Mouse (Mus musculus) liver, embryonic 12.5 days (tissue): Measurements from ENCODE around the gene Rdh1. TPM values are rescaled to one million over a fixed set of nuclear protein-coding genes. Genes with fewer than 3 reads are reported as not detected.
"Not testable (repeated sequence)": the region's sequence is repeated elsewhere in the genome, so short reads cannot be mapped to it uniquely, and the experiment has no call there.

Source experiments
- ATAC-seq: fragments of 200-750 bp; cut with Nextera tagmentation; 2 replicates; pipeline ENCODE4 v1.8.0; 2017; ENCODE audit warnings: moderate number of reproducible peaks, mild to moderate bottlenecking, moderate library complexity
- H3K27ac ChIP-seq: fragments of 300-500 bp; sonication (generic); 2 replicates; pipeline ENCODE4 v1.5.1; 2016; ENCODE audit warnings: mild to moderate bottlenecking
- H3K27me3 ChIP-seq: fragments of 300-500 bp; sonication (generic); replicated peaks from 2 replicates; pipeline ENCODE4 v1.6.1; 2016; ENCODE audit warnings: mild to moderate bottlenecking, moderate library complexity
- H3K36me3 ChIP-seq: fragments of 300-500 bp; sonication (generic); 2 replicates; pipeline ENCODE4 v1.6.1; 2016; ENCODE audit warnings: mild to moderate bottlenecking, moderate library complexity
- H3K4me1 ChIP-seq: fragments of 300-500 bp; sonication (generic); 2 replicates; pipeline ENCODE4 v1.6.1; 2016
- H3K4me2 ChIP-seq: fragments of 300-500 bp; sonication (generic); 2 replicates; pipeline ENCODE4 v1.6.1; 2016; ENCODE audit warnings: mild to moderate bottlenecking, moderate library complexity
- H3K4me3 ChIP-seq: fragments of 300-500 bp; sonication (generic); 2 replicates; pipeline ENCODE4 v1.5.1; 2016; ENCODE audit warnings: mild to moderate bottlenecking, moderate library complexity
- H3K9ac ChIP-seq: fragments of 300-500 bp; sonication (generic); 2 replicates; pipeline ENCODE4 v1.6.1; 2016; ENCODE audit warnings: mild to moderate bottlenecking, moderate library complexity
- H3K9me3 ChIP-seq: fragments of 300-500 bp; sonication (generic); replicated peaks from 2 replicates; pipeline ENCODE4 v1.6.1; 2016; ENCODE audit warnings: mild to moderate bottlenecking, moderate library complexity
- WGBS: fragments of 180-500 bp; shearing (Covaris S2); methylation state at CpG from one replicate; pipeline ENCODE4 v1.1.7; 2016; ENCODE audit not compliant: insufficient replicate concordance; 5-methylcytosine and 5-hydroxymethylcytosine counted together
- polyA plus RNA-seq: library from polyadenylated mRNA; unstranded; fragments of >200 nt; fragmentation: Nextera tagmentation; extraction: Ambion mirVana; gene quantifications from 2 replicates; pipeline ENCODE4 v1.2.1, GENCODE M21; 2016

Rdh1 gene
- polyA plus RNA-seq, 1 experiment from 2014 or later: 0.30 TPM

DNA sequence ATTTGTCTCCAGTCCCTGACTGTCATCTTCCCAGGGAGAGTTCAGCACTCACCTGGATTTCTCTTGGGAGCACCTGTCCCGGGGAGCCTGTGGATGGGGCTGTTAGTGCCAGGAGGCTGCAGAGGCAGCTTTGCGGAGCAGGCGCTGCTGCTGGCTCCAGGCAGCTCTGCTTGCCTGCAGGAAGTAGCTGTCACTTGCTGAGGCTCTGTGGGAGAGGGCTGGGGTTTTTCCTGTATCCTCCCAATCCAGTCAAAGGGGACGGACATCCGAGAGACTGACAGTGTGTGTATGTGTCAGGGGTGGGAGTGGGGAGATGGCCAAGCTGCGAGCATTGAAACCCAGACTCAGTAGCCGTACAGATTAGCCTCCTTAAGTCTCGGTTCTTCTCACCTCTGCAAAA, 8.0 kb upstream of the Rdh1 start, which contains the start of gene Gpr182:
Gene Gpr182, minus strand, starts transcription at position 185 of the 400 bp plus-strand sequence.
- Histone ChIP-seq H3K9me3 (no peaks in the 10 kb centered on the region), H3K4me3 (peak within 1 kb of the TSS; percentile 33), H3K4me2 (peak within 1 kb of the TSS; percentile 7), H3K4me1 (peaks cover 58% of the 10 kb centered on the region), H3K27me3 (0 out of 2 replicates have a peak, but pooled peaks cover 8% of the 10 kb centered on the region), H3K9ac (no peak within 1 kb of the TSS; the same call in 1 of the 2 replicates), H3K27ac (0 out of 2 replicates have a peak within 1 kb of the TSS, but pooled peaks have one; percentile 10), H3K36me3 (peaks cover 17% of the 10 kb centered on the region)
- ATAC-seq: 0 out of 2 replicates have a peak, but pooled peaks have one; percentile 29
- WGBS: 32% methylated on average over 8 of the region's 8 CpGs

DNA sequence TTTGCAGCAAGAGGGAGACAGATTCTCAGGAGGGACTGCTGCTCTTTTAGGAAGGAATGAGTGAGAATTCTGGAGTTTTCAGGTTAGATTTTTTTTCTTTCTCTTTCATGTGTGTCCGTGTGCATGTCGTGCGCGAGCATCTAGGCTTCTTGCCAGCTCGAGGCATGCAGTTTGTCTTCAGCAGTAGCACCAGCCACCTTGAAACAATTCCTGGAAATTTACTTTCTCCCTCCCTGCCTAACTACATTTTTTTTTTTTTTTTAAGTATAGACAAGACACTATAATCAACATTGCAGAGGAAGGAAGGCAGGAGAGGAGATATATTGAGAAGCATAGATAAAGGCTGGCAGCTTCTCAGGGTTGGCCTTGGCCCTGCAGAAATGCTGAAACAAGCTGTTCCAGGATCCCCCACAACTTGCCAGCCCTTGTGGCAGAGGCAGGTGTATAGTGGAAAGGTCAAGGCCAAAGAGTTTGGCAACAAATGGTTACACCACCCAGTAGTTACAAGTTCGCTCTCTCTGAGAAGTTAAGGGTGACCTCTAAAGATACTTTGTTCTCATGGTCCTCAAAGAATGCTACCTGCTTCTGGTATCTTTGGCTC, 4.9 kb upstream of the Rdh1 start:
- Histone ChIP-seq H3K36me3 (no peaks in the 10 kb centered on the region), H3K9ac (no peak overlapping the region), H3K9me3 (no peaks in the 10 kb centered on the region), H3K27me3 (0 out of 2 replicates have a peak, but pooled peaks cover 8% of the 10 kb centered on the region), H3K27ac (no peak overlapping the region; the same call in 1 of the 2 replicates), H3K4me1 (peaks cover 37% of the 10 kb centered on the region), H3K4me3 (no peak overlapping the region), H3K4me2 (no peak overlapping the region)
- ATAC-seq: no peak
- WGBS: 49% methylated on average over 6 of the region's 6 CpGs

DNA sequence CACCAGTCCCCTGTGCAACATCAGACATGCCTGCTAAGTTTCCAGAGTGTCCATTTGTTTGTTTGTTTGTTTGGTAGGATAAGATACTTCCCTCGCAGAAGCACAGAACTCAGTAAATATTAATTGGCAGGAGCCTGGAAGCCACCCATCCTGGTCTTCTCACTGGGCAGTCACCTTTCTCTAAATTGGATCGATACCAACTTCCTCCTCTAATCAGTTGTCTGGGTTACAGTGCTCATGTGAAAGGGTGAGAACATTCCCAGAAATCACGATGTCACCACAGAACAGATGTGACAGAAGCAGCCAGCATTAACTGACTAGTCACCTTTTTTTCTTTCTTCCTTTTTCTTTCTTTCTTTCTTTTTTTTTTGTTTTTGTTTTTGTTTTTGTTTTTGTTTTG, 4.3 kb upstream of the Rdh1 start:
- Histone ChIP-seq H3K4me2 (no peak overlapping the region), H3K36me3 (no peaks in the 10 kb centered on the region), H3K9me3 (no peaks in the 10 kb centered on the region), H3K4me1 (peaks cover 32% of the 10 kb centered on the region), H3K27ac (no peak overlapping the region; the same call in 1 of the 2 replicates), H3K9ac (no peak overlapping the region), H3K27me3 (0 out of 2 replicates have a peak, but pooled peaks cover 7% of the 10 kb centered on the region), H3K4me3 (no peak overlapping the region)
- ATAC-seq: no peak
- WGBS: 35% methylated on average over 3 of the region's 3 CpGs

DNA sequence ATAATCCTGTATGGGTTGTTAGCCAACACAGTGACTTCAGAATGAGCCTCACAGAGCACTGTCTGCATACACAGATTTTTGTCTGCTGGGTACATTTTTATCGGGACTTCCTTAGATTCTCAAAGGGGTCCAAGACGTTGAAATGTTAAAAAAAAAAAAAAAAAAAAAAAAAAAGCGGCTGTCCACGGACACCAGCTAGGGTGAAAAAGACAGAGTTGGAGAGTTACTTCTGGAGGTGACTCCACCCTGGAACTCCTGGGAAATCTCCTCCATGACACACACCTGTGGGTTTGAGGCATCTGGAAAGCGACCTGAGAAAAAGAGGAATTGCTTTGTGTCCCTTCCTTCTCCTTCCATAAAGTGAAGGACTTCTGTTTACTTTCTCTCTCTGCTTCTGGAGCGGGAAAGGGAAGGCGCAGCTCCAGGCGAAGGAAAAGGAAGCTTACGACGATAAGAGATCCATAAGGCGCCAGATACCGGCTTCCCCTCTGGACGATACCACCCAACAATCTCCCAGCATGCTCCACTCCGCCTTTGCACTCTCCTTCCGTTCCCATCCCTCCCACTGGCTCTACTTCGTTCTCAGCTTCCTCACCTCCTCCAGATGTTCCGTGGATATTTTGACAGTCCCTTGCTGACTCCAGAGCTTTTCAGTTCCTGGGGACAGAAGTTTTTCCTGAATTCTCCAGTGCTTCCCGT, 3.6 kb upstream of the Rdh1 start:
- Histone ChIP-seq H3K4me3 (peak overlapping the region; percentile 27; the same call in 1 of the 2 replicates), H3K4me2 (peak overlapping the region; percentile 59)

DNA sequence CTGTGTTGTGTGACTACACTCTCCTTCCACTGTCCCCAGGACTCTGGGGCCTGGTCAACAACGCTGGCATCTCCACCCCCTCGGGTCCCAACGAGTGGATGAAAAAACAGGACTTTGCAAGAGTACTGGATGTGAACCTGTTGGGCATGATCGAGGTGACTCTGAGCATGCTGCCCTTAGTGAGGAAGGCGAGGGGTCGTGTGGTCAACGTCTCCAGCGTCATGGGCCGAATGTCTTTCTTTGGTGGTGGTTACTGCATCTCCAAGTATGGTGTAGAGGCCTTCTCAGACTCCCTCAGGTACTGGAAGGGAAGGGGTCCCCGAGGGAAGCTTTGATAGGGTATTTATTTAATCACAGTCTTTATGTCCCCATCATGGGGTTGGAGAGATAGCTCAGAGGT, 3.4 kb downstream of the Rdh1 start:
- WGBS: 71% methylated on average over 10 of the region's 10 CpGs
- H3K9me3 ChIP-seq, H3K27ac ChIP-seq, H3K4me3 ChIP-seq, H3K4me2 ChIP-seq, H3K27me3 ChIP-seq, H3K36me3 ChIP-seq, H3K4me1 ChIP-seq, H3K9ac ChIP-seq, ATAC-seq: not testable (repeated sequence)

More for the DNA sequence above, 3.6 kb upstream of the Rdh1 start:
- Histone ChIP-seq H3K27me3 (0 out of 2 replicates have a peak, but pooled peaks cover under 1% of the 10 kb centered on the region), H3K9me3 (no peaks in the 10 kb centered on the region), H3K4me1 (peaks cover 28% of the 10 kb centered on the region), H3K27ac (no peak overlapping the region), H3K9ac (no peak overlapping the region), H3K36me3 (no peaks in the 10 kb centered on the region)
- 12% methylated on average over 16 of the region's 18 CpGs for WGBS
- ATAC-seq: peak; percentile 35; the same call in 1 of the 2 replicates

DNA sequence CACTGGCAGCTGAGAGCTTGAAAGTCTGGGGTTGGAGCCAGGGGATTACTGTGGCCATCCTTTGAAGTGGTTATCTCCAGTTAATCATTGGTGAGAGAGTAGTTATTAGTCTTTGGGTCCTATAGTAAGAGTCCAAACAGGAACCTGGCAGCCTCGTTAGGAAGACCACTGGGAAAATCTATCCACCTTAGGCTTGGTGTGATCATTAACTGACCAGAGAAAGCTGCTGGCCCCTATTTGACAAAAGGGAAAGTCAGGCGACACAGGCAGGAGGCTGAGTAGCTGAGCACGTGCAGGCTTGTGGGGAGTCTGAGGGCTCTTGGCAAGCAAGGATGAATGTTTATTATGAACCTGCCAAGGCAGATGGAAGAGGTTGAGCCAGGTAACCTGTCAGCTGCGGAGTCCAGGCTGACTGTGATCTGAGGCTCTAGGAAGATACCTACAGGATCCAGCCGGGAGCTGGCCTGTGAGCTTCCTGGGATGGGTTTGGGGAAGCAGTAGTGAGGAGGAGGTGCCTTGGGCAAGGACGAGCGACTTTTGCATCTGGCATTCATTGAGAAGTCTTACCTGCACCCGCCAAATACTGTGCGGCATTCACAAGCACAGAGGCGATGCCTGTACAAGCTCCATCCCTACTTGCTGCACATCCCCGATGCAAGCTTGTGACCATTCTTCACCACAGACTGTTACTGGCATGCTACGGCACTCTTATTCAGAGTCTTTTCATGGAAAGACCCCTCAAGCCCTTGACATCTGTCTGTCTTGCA, 4.6 kb downstream of the Rdh1 start:
- ATAC-seq: peak; percentile 67
- H3K27me3 ChIP-seq: no peaks in the 10 kb centered on the region
- H3K27ac ChIP-seq: peak overlapping the region; percentile 59
- H3K4me1 ChIP-seq: no peaks in the 10 kb centered on the region
- no peaks in the 10 kb centered on the region for H3K9me3 ChIP-seq
- no peaks in the 10 kb centered on the region for H3K36me3 ChIP-seq
- no peak overlapping the region for H3K9ac ChIP-seq
- 58% methylated on average over 12 of the region's 12 CpGs for WGBS
- H3K4me2 ChIP-seq: no peak overlapping the region
- H3K4me3 ChIP-seq: no peak overlapping the region

DNA sequence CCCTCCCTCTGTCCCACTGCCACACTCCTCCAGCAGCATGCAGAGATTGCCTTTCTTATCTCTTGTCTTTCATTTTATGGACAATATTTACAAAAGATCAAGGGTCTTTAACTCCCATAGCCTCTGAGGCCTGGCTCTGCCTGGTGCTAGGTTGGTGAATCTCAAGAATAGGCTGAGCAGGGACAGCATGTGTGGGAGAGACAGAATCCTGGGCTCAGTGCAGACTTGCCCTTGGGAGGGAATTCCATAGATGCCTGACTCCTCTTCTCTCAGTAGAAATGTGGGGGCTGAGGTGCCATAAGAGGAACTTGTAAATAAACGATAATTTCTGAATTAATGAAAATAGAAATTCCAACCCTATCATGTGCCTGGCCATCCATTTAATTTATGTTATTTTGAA, 7.0 kb downstream of the Rdh1 start:
- no peaks in the 10 kb centered on the region for H3K27me3 ChIP-seq
- H3K4me1 ChIP-seq: no peaks in the 10 kb centered on the region
- no peak overlapping the region for H3K27ac ChIP-seq
- ATAC-seq: no peak
- no peak overlapping the region for H3K4me3 ChIP-seq
- no peaks in the 10 kb centered on the region for H3K36me3 ChIP-seq
- H3K4me2 ChIP-seq: no peak overlapping the region
- H3K9me3 ChIP-seq: no peaks in the 10 kb centered on the region
- WGBS: 59% methylated on average over 1 of the region's 1 CpGs
- H3K9ac ChIP-seq: no peak overlapping the region

DNA sequence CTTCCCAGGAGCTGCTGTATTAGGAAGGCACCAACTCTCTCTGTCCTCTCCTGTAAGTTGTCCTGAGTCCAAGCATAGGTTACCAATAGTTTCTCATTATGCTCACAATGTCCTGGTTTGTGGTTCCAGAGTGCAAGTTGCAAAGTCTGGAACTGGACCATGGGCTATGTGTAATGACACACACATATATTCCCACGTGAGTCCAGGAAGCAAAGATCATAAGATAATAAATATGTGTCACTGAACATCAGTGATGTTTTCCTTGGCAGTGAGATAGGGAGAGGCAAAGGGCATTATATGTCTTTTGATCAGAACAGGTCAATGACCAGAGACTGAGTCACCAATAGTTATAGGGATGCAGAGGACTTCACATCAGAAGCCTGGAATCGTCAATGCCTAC, 16.5 kb downstream of the Rdh1 start, which contains the start of gene Rdh9:
Gene Rdh9, plus strand, starts transcription at position 376 of the 400 bp plus-strand sequence.
- WGBS: 49% methylated on average over 2 of the region's 2 CpGs
- H3K9me3 ChIP-seq: no peaks in the 10 kb centered on the region

DNA sequence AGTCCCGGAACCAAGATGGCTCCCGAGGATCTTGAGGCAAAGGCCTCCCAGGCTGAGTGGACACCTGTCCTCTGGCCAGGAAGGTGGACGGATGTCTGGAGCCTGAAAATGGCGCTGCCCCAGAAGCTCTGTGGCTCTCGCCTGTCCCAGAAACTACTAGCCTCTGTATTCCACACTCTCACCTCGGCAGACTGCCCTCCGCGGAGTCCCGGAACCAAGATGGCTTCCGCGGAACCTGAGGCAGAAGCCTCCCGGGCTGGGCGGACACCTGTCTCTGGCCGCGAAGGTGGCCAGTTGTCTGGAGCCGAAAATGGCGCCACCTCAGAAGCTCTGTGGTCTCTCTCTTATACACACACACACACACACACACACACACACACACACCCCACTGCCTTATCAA, 22.8 kb downstream of the Rdh1 start:
- not testable (repeated sequence) for H3K36me3 ChIP-seq, H3K27ac ChIP-seq, H3K27me3 ChIP-seq, H3K9me3 ChIP-seq, H3K4me3 ChIP-seq, H3K9ac ChIP-seq, H3K4me1 ChIP-seq, H3K4me2 ChIP-seq, ATAC-seq
- 86% methylated on average over 17 of the region's 17 CpGs for WGBS

More for the DNA sequence above, 16.5 kb downstream of the Rdh1 start, which contains the start of gene Rdh9:
- Histone ChIP-seq H3K9ac (no peak within 1 kb of the TSS), H3K27me3 (no peaks in the 10 kb centered on the region), H3K36me3 (no peaks in the 10 kb centered on the region), H3K4me1 (no peaks in the 10 kb centered on the region), H3K4me3 (no peak within 1 kb of the TSS), H3K4me2 (no peak within 1 kb of the TSS), H3K27ac (no peak within 1 kb of the TSS)
- no peak for ATAC-seq

DNA sequence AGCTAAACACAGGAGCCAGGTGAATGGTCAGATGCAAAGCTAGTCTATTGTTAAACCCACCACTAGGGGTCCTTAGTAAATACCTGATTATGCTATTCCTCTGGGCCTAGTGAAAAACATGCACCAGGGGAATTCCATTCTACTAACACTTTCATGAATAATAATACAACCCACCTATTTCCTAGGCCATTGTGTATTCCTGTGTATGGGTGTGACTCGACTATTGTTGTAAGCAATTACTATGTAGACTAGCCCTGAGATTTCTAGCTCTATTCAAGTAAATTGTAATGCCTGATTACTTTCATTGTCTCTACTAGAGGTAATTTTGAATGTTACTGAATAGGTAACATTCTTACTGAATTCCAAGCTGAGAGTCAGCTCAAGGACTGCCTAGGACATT, 25.9 kb downstream of the Rdh1 start:
- not testable (repeated sequence) for ATAC-seq, H3K4me3 ChIP-seq, H3K9ac ChIP-seq, H3K9me3 ChIP-seq, H3K27me3 ChIP-seq, H3K36me3 ChIP-seq, H3K27ac ChIP-seq, H3K4me2 ChIP-seq, H3K4me1 ChIP-seq
- 63% methylated on average over 1 of the region's 1 CpGs for WGBS

DNA sequence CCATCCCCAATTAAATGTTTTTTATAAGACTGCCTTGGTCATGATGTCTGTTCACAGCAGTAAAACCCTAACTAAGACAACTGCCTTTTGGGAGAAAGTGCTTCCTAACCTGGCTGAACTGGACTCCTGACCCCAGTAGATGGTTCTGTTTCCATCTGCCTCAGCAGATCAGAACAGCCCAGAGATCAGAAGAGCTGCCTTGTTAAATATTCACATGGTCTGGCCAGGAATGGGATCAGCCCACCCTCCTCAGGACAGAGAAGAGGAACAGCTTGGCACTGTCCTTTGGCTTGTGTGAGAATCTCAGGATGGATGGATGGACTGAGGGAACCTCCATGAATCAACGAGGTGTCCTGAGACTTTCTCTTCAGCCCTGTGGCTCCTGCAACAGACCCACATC, 39.8 kb downstream of the Rdh1 start:
- H3K4me1 ChIP-seq: no peaks in the 10 kb centered on the region
- H3K4me3 ChIP-seq: no peak overlapping the region
- H3K36me3 ChIP-seq: no peaks in the 10 kb centered on the region
- 32% methylated on average over 1 of the region's 1 CpGs for WGBS
- no peak overlapping the region for H3K4me2 ChIP-seq
- no peak for ATAC-seq
- H3K9ac ChIP-seq: no peak overlapping the region
- H3K9me3 ChIP-seq: no peaks in the 10 kb centered on the region
- H3K27ac ChIP-seq: no peak overlapping the region
- no peaks in the 10 kb centered on the region for H3K27me3 ChIP-seq

DNA sequence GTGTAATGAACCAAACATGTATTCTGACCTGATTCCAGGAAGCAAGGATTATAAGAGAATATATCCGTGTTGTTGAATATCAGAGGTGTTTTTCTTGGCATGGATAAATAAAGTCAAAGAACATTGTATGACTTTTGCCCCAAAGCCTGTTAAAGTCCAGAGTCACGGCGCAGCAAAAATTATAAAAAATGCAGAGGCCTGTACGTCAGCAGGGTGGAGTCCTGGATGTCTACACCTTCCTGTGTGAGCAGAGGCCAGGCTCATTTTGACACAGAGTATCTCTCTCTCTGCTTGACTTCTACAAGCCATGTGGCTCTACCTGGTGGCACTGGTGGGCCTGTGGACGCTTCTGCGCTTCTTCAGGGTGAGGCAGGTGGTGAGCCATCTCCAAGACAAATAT, 41.4 kb downstream of the Rdh1 start, which contains the start of gene Rdh16:
Gene Rdh16, plus strand, starts transcription at position 262 of the 400 bp plus-strand sequence.
- H3K4me2 ChIP-seq: no peak within 1 kb of the TSS
- WGBS: 65% methylated on average over 6 of the region's 6 CpGs
- no peak for ATAC-seq

More for the DNA sequence above, 41.4 kb downstream of the Rdh1 start, which contains the start of gene Rdh16:
- Histone ChIP-seq H3K27me3 (no peaks in the 10 kb centered on the region), H3K9ac (no peak within 1 kb of the TSS), H3K4me3 (no peak within 1 kb of the TSS), H3K27ac (no peak within 1 kb of the TSS), H3K4me1 (no peaks in the 10 kb centered on the region), H3K9me3 (no peaks in the 10 kb centered on the region), H3K36me3 (no peaks in the 10 kb centered on the region)
